Mouse (Mus musculus): Measurements from ENCODE around the gene Ccdc194.

Gene Ccdc194

DNA sequence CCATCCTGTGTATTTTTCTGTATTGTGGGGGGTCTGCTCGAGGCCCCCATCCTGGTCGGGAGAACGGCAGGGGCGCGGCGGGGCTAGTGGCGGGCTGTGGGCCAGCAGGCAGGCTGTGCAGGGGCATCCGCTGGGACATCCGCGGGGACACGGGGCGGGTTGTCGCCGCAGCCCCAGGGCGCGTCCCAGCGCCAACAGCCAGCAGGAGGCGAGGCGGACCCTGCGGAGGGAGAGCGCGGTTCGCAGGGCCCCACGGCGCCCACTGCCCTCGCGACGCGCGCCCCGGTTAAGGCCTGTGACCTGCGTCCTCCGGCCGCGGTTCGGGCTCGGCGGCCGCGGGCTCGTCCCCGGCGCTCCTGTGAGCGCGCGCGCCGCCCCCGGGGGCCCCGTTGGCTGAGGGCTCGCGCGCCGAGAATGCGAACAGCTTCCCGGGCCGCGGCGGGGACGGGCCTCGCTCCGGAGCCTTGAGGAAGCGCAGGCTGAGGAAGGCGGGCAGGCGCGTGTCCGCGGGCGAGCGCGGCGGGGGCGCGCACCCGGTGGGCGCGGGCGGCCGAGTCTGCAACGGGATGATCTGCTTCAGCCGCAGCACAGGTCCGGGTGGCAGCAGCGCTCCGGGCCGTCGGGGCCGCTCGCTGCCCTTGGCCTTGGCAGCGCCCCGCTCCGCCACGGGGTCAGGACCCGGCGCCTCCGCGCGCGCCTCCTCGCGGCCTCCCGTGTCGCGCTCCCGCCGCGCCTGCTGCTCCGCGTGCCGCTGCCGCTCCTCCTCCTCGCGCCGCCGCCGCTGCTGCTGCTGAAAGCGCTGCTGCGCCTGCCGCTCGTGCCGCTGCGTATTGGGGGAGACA is 49.2 kb downstream of the Ccdc194 start:
- peak; percentile 65 to 82 for DNase-seq (ENCODE audit: low spot score in 2 of 2)

DNA sequence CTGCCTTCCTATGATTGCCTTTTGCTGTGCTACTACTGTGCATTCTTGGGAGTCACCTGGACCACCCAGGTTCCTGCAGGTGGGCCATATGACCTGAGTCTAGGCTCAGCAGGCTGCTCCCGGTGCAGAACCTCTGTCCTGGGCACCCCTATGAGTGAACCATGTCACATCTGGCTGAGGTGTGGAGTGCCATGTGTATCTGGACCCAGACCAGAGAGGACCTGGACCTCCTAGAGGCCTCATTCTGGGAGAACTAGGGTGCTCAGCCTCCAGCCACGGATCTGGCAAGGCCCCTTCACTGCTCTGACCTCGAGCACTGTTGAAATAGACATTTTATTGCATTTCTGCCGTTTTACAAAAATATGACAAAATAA is 49.8 kb downstream of the Ccdc194 start:
- DNase-seq (ENCODE audit: low spot score in 2 of 2), result no peak

DNA sequence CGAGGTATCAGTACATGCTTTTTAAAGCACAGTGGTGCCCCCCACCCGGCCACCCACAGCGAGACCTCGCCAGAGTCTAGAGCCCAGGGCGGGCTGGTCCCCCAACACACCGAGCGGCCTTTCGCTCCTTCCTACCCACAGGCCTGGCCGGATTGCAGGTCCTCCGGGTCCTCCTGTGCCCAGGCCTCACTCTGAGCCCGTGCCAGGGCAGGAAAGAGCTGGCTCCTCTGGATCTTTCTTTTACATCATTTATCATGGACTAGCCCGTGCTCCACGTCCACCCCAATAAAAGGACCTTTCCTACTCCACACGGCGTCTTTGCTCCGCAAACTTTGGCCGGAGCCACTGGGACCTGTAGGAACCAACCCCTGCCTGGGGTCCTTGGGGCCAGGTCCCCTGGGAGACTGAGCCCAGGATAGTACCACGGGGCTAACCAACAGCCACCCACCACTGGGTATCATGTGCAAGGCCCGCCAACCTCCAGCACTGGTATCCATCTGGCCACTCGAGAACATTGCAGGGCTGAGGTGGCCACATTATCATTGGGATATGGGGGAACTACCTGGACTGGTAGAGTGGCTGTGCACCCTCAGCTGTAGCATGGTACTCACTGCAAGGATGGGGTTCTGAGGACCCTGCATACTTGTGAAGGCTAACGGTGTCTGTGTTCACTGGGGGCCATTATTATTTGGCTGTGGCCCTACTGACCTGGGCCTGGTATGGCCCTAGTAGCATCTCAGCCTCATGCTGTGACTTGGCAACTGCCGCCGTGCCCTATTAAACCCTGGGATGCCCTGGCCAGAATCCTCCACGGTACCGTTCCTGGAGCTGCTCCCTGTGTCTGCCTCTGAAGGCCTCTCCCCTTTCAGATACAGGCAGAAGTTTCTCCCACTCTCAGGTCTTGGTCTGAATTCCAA is 50.5 kb downstream of the Ccdc194 start:
- no peak for DNase-seq (ENCODE audit: low spot score in 2 of 2)

DNA sequence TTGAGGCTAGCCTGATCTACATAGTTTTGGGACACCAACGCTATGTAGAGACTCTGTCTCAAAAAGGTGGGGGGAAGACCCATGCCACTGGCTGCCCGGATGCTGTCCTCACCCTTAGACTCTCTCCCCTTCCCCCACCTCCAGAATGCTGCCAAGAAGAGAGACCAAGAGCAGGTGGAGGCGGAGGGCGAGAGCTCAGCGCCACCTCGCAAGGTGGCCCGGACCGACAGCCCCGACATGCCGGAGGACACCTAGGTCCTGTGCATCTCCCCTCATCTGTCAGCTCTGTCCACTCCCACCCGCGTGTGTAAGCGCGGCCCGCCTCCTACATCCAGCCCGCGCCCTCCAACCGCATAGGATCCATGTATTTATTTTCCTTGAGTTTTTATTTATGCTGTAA is 51.2 kb downstream of the Ccdc194 start:
- no peak for DNase-seq (ENCODE audit: low spot score in 2 of 2)

DNA sequence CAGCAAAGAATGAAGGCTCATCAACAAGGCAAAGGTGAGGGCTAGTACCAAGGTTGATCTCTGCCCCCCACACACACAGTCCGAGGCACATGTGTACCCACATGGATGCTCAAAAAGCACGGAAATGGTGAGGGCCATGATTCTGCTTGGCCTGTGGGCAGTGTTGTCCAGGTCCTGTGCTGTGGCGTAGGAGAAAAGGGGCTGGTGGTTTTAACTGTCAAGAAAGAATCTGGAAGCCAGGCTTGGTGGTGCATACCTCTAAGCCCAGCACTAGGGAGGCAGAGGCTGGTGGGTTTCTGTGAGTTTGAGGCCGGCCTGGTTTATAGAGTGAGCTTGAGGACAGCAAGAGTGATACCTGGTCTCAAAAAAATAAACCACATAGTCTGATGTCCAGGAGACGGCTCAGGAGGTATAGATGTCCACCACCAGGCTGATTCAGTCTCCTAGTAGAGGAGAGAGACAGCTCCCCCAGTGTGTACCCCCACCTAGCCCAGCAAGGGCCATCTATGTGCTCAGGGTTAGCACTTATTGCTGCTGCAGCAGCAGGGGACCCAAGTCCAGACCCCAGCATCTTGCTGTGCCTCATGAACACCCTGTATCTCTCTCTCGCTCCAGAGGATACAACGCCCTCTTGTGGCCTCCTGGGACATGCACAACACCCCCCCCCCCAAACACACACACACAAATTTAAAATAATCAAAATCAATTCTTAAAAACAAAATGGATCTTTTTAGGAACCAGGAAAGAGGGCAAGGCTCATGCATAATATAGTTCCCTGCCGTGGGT is 52.7 kb downstream of the Ccdc194 start:
- no peak for DNase-seq (ENCODE audit: low spot score in 2 of 2)

DNA sequence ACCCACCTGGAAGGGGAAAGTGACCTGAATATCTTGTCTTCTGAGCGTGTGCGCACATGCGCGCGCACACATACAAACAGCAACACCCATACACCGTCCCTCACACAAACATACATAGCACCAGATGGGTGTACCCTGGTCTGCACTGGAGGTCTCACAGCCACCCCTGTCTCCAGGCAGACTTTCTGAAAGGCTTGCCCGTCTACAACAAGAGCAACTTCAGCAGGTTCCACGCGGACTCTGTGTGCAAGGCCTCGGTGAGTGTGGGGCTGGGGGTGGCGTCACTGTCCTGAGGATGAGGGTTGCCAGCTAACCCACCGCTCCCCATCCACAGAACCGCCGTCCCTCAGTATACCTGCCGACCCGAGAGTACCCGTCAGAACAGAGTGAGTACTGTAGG is 53.6 kb downstream of the Ccdc194 start:
- no peak for DNase-seq (ENCODE audit: low spot score in 2 of 2)

DNA sequence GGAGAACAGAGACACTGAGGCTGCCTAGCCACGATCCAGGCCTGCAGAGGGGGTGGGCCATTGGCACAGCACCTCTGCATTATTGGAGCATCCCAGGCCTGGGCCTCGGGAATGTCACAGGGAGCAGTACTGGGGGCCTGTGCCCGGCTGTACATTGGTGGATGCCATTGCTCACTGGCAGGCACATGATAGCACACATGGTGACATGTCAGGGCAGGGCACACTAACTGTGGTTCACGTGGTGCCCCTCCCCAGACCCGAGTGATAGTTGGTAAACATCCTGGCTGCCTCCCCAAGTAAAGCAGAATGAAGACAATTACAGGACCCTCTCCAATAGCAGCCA is 54.6 kb downstream of the Ccdc194 start:
- DNase-seq (ENCODE audit: low spot score in 2 of 2), result no peak

DNA sequence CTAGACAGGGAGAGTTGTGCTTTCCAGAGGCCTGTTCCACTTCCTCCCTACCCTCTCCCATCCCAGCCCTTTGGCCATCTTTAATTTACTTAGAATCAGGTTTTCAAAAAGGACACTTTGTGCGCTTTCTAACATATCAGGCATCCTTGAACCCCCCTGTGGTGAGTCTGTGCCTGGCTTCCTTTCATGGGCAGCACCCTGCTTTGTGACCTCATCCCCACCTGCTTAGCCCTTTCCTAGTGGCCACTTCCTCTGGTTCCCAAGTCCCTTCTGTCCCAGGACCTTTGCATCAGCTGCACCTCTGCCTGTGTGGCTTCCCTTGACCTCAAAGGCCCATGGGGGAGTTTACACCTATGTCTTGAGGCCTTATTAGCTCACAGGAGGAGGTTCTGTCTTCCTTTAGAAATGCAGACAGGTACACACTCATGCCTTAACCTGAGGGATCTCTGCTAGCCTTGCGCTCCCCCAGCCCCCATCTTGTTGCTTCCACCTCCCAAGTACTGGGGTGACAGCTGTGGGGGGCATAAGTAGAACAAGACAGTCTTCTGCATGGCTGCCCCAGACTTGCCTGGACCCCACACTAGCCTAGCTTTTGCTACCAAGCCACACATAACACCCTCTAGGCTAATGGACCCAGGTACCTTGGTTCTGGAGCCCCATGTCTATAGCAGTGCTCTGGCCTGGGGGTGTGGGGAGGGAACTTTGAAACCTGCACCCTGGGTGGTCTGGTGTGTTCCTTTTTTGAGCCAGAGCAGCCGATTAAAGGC is 55.2 kb downstream of the Ccdc194 start:
- no peak for DNase-seq (ENCODE audit: low spot score in 2 of 2)

All from urinary bladder, postnatal 36 days (tissue).